Mouse (Mus musculus) bone marrow macrophage, adult 2 months (primary cell): Measurements from ENCODE around the gene Cramp1l.

Experiments used
- CTCF ChIP-seq: IDR thresholded peaks from 2 replicates; pipeline ENCODE4 v1.5.1; 2012; ENCODE audit warnings: low read depth, mild to moderate bottlenecking, low read length, moderate library complexity
- POLR2A ChIP-seq: IDR thresholded peaks from 2 replicates; pipeline ENCODE4 v1.6.1; 2012; ENCODE audit warnings: mild to moderate bottlenecking, low read depth, low read length, borderline replicate concordance

- TF ChIP-seq CTCF: no peak
- TF ChIP-seq POLR2A: no peak
Measured at GRCm38 (mm10) chr17:24943036-24943435, 72.6 kb downstream of the Cramp1l start.
